Mouse (Mus musculus) intestine, embryonic 14.5 days (tissue): ENCODE data around the gene 4930455H04Rik. TPM values are rescaled to one million over a fixed set of nuclear protein-coding genes. Genes with fewer than 3 reads are reported as not detected.

ENCODE experiments used
- ATAC-seq: fragments of 200-750 bp; cut with Nextera tagmentation; replicated peaks from 2 replicates; pipeline ENCODE4 v1.8.0; 2017; ENCODE audit warnings: low read depth, moderate number of reproducible peaks, moderate TSS enrichment, moderate library complexity; ENCODE audit not compliant: low FRiP score, low TSS enrichment
- DNase-seq: peaks from one replicate; pipeline ENCODE4 v3.0.0-alpha.2; 2018; ENCODE audit warnings: low spot score
- H3K27ac ChIP-seq: fragments of 300-500 bp; sonication (generic); 2 replicates; pipeline ENCODE4 v1.5.1; 2014; ENCODE audit warnings: low read depth, mild to moderate bottlenecking, control low read depth
- H3K27me3 ChIP-seq: fragments of 300-500 bp; sonication (generic); replicated peaks from 2 replicates; pipeline ENCODE4 v1.6.1; 2014; ENCODE audit warnings: low read length, control low read depth; ENCODE audit not compliant: control insufficient read depth, insufficient read depth
- H3K36me3 ChIP-seq: fragments of 300-500 bp; sonication (generic); 2 replicates; pipeline ENCODE4 v1.6.1; 2014; ENCODE audit warnings: low read length, control low read depth; ENCODE audit not compliant: control insufficient read depth, insufficient read depth
- H3K4me1 ChIP-seq: fragments of 300-500 bp; sonication (generic); replicated peaks from 2 replicates; pipeline ENCODE4 v1.6.1; 2014; ENCODE audit warnings: low read length, control low read depth, mixed read lengths; ENCODE audit not compliant: control insufficient read depth, insufficient read depth
- H3K4me2 ChIP-seq: fragments of 300-500 bp; sonication (generic); 2 replicates; pipeline ENCODE4 v1.6.1; 2014; ENCODE audit warnings: low read length
- H3K4me3 ChIP-seq: fragments of 300-500 bp; sonication (generic); 2 replicates; pipeline ENCODE4 v1.5.1; 2014; ENCODE audit warnings: low read depth, low read length, control low read depth, mixed read lengths
- H3K9ac ChIP-seq: fragments of 300-500 bp; sonication (generic); 2 replicates; pipeline ENCODE4 v1.6.1; 2014; ENCODE audit warnings: mild to moderate bottlenecking, low read length
- H3K9me3 ChIP-seq: fragments of 300-500 bp; sonication (generic); 2 replicates; pipeline ENCODE4 v1.6.1; 2016; ENCODE audit warnings: low read length, control low read depth; ENCODE audit not compliant: control insufficient read depth
- WGBS: fragments of 180-500 bp; shearing (Covaris S2); extraction: QIAGEN DNeasy Blood & Tissue Kit; methylation state at CpG from one replicate; pipeline ENCODE4 v1.1.7; 2014; 5-methylcytosine and 5-hydroxymethylcytosine counted together
- polyA plus RNA-seq: library from polyadenylated mRNA; unstranded; fragments of >200 nt; fragmentation: Nextera tagmentation; extraction: Ambion mirVana; gene quantifications from 2 replicates; pipeline ENCODE4 v1.2.1, GENCODE M21; 2014

Gene 4930455H04Rik
- polyA plus RNA-seq, 1 experiment from 2014 or later = not detected

- no peak for DNase-seq
- 68% methylated on average over 6 of the region's 6 CpGs for WGBS
- H3K9me3 ChIP-seq = no peaks in the 10 kb centered on the region
- H3K4me1 ChIP-seq = no peaks in the 10 kb centered on the region
- H3K27ac ChIP-seq = no peak overlapping the region
- H3K4me2 ChIP-seq = no peak overlapping the region
- no peak overlapping the region for H3K4me3 ChIP-seq
- no peak for ATAC-seq
- no peaks in the 10 kb centered on the region for H3K27me3 ChIP-seq
- H3K9ac ChIP-seq = no peak overlapping the region
- no peaks in the 10 kb centered on the region for H3K36me3 ChIP-seq
Measured at GRCm38 (mm10) chr3:116942751-116943150, 25.3 kb upstream of the 4930455H04Rik start.

GRCm38 (mm10) chr3:116943422-116943821 lies 24.6 kb upstream of the 4930455H04Rik start:
- DNase-seq = no peak

GRCm38 (mm10) chr3:116946476-116946875 lies 21.6 kb upstream of the 4930455H04Rik start:
- H3K4me2 ChIP-seq = no peak overlapping the region
- WGBS = 79% methylated on average over 4 of the region's 4 CpGs

More at GRCm38 (mm10) chr3:116943422-116943821, 24.6 kb upstream of the 4930455H04Rik start:
- Histone ChIP-seq H3K4me3 (no peak overlapping the region), H3K4me1 (no peaks in the 10 kb centered on the region), H3K4me2 (no peak overlapping the region), H3K9me3 (no peaks in the 10 kb centered on the region), H3K27me3 (no peaks in the 10 kb centered on the region), H3K36me3 (no peaks in the 10 kb centered on the region), H3K27ac (no peak overlapping the region), H3K9ac (no peak overlapping the region)
- WGBS = 63% methylated on average over 4 of the region's 4 CpGs
- no peak for ATAC-seq

GRCm38 (mm10) chr3:116950665-116951115 lies 17.4 kb upstream of the 4930455H04Rik start:
- no peak overlapping the region for H3K4me2 ChIP-seq
- no peaks in the 10 kb centered on the region for H3K36me3 ChIP-seq
- no peaks in the 10 kb centered on the region for H3K9me3 ChIP-seq
- ATAC-seq (no peak), DNase-seq (no peak)
- no peak overlapping the region for H3K4me3 ChIP-seq
- no peak overlapping the region for H3K27ac ChIP-seq
- H3K27me3 ChIP-seq = no peaks in the 10 kb centered on the region
- no peak overlapping the region for H3K9ac ChIP-seq
- H3K4me1 ChIP-seq = no peaks in the 10 kb centered on the region
- WGBS = 74% methylated on average over 6 of the region's 6 CpGs

More at GRCm38 (mm10) chr3:116946476-116946875, 21.6 kb upstream of the 4930455H04Rik start:
- Histone ChIP-seq H3K27ac (no peak overlapping the region), H3K4me1 (no peaks in the 10 kb centered on the region), H3K9me3 (no peaks in the 10 kb centered on the region), H3K4me3 (no peak overlapping the region), H3K27me3 (no peaks in the 10 kb centered on the region), H3K9ac (no peak overlapping the region), H3K36me3 (no peaks in the 10 kb centered on the region)
- no peak for DNase-seq
- no peak for ATAC-seq

- DNase-seq (no peak), ATAC-seq (no peak)
- no peak overlapping the region for H3K27ac ChIP-seq
- H3K27me3 ChIP-seq = no peaks in the 10 kb centered on the region
- no peaks in the 10 kb centered on the region for H3K4me1 ChIP-seq
- no peaks in the 10 kb centered on the region for H3K9me3 ChIP-seq
- 82% methylated on average over 3 of the region's 3 CpGs for WGBS
- H3K36me3 ChIP-seq = no peaks in the 10 kb centered on the region
- H3K4me3 ChIP-seq = no peak overlapping the region
- H3K9ac ChIP-seq = no peak overlapping the region
- no peak overlapping the region for H3K4me2 ChIP-seq
Measured at GRCm38 (mm10) chr3:116951489-116951888, 16.6 kb upstream of the 4930455H04Rik start.

GRCm38 (mm10) chr3:116952242-116952899 lies 15.7 kb upstream of the 4930455H04Rik start:
- H3K9ac ChIP-seq = no peak overlapping the region

GRCm38 (mm10) chr3:116953366-116953765 lies 14.7 kb upstream of the 4930455H04Rik start:
- no peak overlapping the region for H3K27ac ChIP-seq
- DNase-seq (no peak), ATAC-seq (no peak)
- no peaks in the 10 kb centered on the region for H3K9me3 ChIP-seq
- no peaks in the 10 kb centered on the region for H3K36me3 ChIP-seq
- WGBS = 90% methylated on average over 6 of the region's 6 CpGs
- H3K27me3 ChIP-seq = no peaks in the 10 kb centered on the region
- no peak overlapping the region for H3K4me3 ChIP-seq
- H3K9ac ChIP-seq = no peak overlapping the region
- no peak overlapping the region for H3K4me2 ChIP-seq
- no peaks in the 10 kb centered on the region for H3K4me1 ChIP-seq

More at GRCm38 (mm10) chr3:116952242-116952899, 15.7 kb upstream of the 4930455H04Rik start:
- H3K4me3 ChIP-seq = no peak overlapping the region
- no peaks in the 10 kb centered on the region for H3K36me3 ChIP-seq
- ATAC-seq = no peak
- H3K27me3 ChIP-seq = no peaks in the 10 kb centered on the region
- WGBS = 71% methylated on average over 8 of the region's 8 CpGs
- no peaks in the 10 kb centered on the region for H3K9me3 ChIP-seq
- no peak for DNase-seq
- no peak overlapping the region for H3K4me2 ChIP-seq
- H3K4me1 ChIP-seq = no peaks in the 10 kb centered on the region
- H3K27ac ChIP-seq = no peak overlapping the region

GRCm38 (mm10) chr3:116955061-116955460 lies 13.0 kb upstream of the 4930455H04Rik start:
- H3K4me3 ChIP-seq = no peak overlapping the region
- no peak overlapping the region for H3K9ac ChIP-seq
- ATAC-seq (no peak), DNase-seq (no peak)
- no peak overlapping the region for H3K4me2 ChIP-seq
- no peak overlapping the region for H3K27ac ChIP-seq
- no peaks in the 10 kb centered on the region for H3K27me3 ChIP-seq
- WGBS = 63% methylated on average over 6 of the region's 6 CpGs
- no peaks in the 10 kb centered on the region for H3K4me1 ChIP-seq
- H3K9me3 ChIP-seq = no peaks in the 10 kb centered on the region
- no peaks in the 10 kb centered on the region for H3K36me3 ChIP-seq

GRCm38 (mm10) chr3:116960414-116960813 lies 7.7 kb upstream of the 4930455H04Rik start:
- H3K4me3 ChIP-seq = no peak overlapping the region
- H3K4me2 ChIP-seq = no peak overlapping the region
- 78% methylated on average over 2 of the region's 2 CpGs for WGBS
- no peaks in the 10 kb centered on the region for H3K9me3 ChIP-seq
- H3K9ac ChIP-seq = no peak overlapping the region
- no peaks in the 10 kb centered on the region for H3K36me3 ChIP-seq
- no peak overlapping the region for H3K27ac ChIP-seq
- no peaks in the 10 kb centered on the region for H3K4me1 ChIP-seq
- no peak for ATAC-seq
- no peak for DNase-seq
- no peaks in the 10 kb centered on the region for H3K27me3 ChIP-seq
